Mouse (Mus musculus) right cerebral cortex, postnatal 25 days (tissue): ENCODE results near the gene Abhd14b.

Experiments used
- DNase-seq: peaks from one replicate; pipeline ENCODE4 v3.0.0; 2022

Gene Abhd14b

GRCm38 (mm10) chr9:106461641-106462429 is 14.6 kb downstream of the Abhd14b start:
- DNase-seq = no peak

DNA sequence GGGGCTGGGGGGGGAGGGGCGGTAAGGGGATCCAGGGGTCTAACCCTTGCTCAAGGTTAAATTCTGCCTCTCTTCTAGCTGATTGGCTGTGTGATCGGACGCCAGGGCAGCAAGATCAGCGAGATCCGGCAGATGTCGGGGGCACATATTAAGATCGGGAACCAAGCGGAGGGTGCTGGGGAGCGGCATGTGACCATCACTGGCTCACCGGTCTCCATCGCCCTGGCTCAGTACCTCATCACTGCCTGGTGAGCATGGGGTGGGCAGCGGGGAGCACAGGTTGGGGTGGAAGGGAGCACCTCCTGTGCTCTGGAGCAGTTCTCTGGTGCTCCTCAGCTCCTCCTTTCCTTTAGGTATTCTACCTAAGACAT is 15.2 kb downstream of the Abhd14b start:
- DNase-seq = no peak

- DNase-seq = no peak
Observed at GRCm38 (mm10) chr9:106463122-106464063, 16.1 kb downstream of the Abhd14b start.

- peak; percentile 86 for DNase-seq
Observed at GRCm38 (mm10) chr9:106464751-106465541, 17.7 kb downstream of the Abhd14b start.

DNA sequence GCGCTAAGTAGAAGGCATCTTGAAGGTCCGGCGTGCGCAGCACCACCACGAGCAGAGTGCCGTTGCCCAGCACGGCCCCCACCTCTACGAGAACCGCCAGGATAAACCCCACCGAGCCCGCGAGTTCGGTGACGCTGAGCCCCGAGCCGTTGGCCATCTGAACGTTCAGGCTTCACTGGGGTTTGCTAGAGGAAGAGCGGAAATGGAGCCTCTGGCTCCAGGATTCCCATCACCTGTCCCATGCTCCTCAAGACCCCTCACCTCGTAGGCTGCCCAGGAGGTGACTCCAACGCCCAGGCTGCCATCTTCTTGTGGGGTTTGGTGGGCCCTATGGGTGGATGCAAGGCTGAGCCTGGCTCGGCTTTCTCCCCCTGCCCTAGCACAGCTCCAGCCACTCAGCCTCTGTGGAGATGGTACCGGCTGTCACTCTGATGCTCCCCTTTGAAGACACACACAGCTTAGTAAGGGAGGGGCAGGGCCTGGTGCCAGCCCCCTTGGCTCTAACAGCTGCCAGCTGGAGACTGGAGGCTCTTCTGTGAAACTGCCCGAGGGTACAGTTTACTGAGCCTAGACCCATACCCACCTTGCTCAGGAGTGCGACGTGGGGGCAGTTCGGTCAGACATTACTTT is 18.4 kb downstream of the Abhd14b start, which contains the start of gene Gpr62:
Gene Gpr62, minus strand, starts transcription at position 368 of the 630 bp plus-strand sequence.
- DNase-seq = peak; percentile 46

GRCm38 (mm10) chr9:106466721-106467120 is 19.5 kb downstream of the Abhd14b start:
- DNase-seq = no peak

DNA sequence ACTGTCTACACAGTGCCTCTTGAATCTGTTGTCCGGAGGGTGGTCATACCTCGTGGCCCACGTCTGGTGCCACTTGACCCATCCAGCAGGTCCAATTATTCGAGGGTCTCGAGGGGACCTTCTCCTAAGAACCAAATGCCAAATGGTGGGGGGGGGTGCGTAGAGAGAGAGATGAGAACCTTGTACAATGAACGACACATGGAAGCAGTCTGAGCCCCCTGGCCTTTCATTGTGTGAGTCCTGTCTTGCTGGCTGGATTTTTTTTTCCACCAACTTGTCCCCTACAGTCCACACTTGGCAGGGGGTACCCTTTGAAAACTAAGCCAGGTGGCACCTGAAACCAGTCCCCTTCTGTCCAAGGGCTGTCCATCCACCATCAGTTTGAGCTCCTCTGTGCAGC is 20.5 kb downstream of the Abhd14b start:
- DNase-seq = peak; percentile 3

DNA sequence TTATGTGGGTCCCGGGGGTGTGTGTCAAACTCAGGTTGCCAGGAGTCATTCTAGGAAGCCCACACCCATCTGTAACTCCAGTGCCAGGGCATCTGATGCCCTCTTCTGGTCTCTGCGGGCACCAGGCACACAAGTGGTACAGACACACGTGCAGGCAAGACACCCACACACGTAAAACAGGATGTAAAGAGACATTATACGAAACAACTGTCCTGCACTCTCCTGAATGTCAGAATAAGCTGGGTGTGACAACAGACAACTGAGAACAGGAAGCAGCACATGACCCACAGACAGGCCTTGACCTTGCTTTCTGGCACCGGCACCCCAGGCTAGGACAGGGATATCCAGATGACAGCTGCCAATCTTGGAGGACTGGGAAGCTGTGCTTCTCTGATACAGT is 22.1 kb downstream of the Abhd14b start:
- DNase-seq = no peak

GRCm38 (mm10) chr9:106469776-106470175 is 22.5 kb downstream of the Abhd14b start:
- no peak for DNase-seq

DNA sequence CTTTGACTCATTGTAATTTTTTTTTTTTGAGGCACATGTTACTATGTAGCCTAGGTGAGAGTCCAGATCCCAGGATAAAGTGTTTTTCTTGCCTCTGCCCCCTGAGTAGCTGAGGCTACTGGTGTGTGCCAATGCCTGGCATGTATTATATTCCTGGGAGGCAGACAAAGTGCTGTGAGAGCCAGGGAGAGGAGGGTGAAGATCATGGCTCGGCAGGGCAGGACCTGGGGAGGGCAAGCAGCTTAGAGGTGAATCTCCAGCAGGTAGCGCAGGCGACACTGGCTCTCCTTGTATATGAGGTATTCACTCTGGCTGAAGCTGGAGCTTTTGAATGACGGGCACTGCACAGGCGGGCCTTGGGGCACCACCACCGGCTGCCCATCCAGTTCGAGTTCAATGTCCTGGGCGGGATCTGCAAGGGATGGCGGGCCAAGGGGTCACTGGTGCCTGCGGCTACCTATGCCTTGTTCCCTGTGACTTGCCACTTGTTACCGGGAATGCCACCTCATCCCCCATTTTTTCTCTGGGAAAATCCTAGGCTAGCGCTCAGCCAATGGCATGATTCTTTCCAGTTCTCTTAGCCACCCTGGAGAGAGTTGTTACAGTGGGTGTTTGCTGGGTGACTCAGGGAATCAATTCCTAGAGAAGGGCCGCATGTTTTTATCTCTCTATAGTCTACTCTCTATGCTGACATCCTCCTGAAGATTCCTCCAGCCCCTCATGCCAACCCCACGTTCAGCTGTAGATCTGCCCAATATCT is 23.9 kb downstream of the Abhd14b start:
- DNase-seq = peak; percentile 5

GRCm38 (mm10) chr9:106471892-106472291 is 24.6 kb downstream of the Abhd14b start:
- DNase-seq = peak; percentile 19

GRCm38 (mm10) chr9:106472321-106472720 is 25.1 kb downstream of the Abhd14b start:
- peak; percentile 3 for DNase-seq

DNA sequence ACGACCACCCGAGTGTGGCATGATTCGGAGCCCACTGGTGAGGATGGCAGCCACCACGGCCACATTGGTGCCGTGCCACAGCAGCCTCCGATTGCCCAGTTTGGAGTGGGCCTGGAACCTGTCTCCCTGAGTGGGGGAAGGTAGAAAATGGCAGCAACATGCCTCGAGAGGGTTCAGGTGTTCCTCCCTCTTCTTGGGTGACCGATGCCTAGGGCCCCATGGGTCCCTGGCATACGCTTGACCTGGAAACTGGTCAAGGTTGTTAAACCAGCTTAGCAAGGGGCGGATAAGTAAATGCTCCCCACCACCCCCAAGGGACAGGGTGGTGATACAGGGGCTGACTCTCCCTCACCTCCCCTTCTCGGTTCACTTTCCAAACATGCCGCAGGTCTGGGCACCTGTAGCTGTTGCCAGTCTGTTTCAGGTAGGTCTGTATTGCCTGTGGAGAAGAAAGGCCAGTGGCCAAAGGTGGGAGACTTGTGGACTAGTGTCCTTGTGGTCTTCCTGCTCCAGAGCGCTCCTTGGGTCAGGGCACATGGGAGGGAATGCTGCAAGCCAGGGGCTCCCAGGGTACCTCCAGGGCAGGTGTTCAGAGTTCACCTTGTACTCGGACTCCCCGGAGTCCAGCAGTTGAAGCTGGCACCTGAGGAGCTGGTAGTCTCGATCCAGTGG is 26.0 kb downstream of the Abhd14b start:
- peak; percentile 2 for DNase-seq

DNA sequence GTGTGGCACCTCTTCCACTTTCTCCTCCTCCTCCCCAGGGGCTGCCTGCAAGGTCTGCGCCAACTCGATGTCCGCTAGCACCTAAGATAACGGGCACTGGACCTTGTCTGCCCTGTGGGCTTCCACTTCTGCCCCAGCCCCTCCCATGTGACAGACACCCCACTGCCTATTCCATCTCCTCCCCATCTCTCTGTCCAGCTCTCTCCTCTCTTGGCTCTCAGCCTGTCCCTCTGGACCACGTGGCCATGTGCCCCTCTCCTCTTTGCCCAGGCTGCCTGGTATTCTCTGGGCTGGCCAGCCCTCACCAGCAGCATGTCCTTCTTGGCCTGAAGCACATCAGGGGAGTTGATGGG is 26.5 kb downstream of the Abhd14b start:
- DNase-seq = no peak

GRCm38 (mm10) chr9:106474456-106474855 is 27.2 kb downstream of the Abhd14b start:
- peak; percentile 24 for DNase-seq

- peak; percentile 2 for DNase-seq
Observed at GRCm38 (mm10) chr9:106475046-106475445, 27.8 kb downstream of the Abhd14b start.

DNA sequence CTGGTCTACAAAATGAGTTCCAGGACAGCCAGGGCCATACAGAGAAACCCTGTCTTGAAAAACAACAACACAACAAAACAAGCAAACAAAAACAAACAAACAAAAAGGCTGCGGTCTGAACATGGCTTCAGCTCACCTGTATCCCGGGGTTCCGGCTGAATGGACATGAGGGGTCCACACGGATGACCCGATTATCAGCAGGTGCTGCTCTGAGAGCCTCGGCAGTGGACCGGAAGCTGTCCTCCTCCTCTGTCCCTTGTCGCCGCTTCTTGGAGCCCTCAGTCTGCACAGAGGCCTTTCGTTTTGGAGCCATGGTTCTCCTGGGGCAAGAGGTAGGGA is 28.4 kb downstream of the Abhd14b start, which contains the start of gene Rrp9:
Gene Rrp9, plus strand, starts transcription at position 301 of the 339 bp plus-strand sequence.
- no peak for DNase-seq

DNA sequence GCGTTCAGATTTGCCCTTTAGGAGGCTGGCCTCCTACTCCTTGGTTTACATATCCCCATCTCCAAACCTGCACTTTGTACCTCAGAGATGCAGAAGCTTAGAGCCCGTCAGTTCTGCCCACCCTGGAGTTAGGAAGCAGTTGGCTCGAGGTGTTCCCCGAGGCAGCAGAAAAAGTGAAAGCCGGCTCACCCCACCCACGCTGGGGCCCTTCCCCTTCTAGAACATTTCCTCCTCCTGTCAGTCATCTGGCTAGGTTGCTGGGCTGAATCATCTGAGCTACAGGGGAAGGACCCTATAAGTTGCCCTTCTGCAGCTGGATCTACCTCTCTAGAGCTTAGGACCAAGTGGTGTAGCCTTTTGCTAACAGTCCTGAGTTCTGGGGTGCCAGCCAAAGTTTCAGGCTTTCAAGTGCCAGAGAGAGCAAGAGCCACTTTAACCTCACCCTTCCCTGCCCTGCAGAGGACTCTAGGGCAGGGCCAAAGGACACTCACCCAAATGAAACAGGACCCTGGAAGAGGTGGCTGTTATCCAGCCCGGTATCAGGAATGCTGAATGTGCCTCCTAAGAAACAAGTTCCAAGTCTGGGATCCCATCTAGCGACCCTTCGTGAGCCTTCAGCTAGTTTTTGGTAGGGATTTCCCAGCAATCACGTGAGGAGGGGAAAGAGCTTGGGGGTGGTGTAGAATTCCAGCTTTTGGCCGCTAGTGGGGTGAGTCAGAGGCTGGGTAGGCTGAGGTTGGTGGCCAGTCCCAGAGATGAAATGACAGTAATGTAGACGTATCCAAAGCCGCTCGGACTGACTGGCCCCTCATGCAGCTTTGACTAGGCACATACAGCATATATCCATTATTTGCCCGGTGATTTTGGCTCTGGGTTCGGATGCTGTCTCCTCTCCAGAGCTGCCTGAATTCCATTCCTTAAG is 29.0 kb downstream of the Abhd14b start:
- peak; percentile 11 for DNase-seq

DNA sequence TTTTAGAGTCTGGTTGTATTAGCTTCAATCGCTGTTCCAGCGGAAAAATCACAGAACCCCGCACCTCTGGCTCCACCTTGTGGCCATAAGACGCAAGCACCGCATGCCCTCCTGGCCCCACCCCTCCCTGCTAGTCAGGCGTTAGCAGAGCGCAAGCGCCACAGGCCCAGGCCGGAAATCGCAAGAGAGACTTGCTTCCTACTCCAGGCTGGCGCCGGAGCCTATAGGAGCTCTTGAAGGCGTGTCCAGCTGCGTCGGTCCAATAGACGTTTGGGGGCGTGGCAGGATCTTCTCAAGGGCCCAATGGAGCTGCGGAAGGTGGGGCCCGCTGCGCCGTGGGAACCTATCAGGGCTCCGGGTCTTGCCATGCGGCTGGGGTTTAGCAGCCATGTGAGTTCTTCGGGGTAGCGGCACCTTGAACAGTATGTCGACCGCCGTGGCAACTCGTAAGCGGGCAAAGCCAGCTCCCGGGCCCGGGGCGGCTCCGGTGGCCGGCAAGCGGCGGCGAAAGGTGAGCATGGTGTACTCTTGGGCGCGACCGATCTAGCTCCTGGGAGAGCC is 29.7 kb downstream of the Abhd14b start, which contains the start of gene Parp3:
Gene Parp3, minus strand, starts transcription at position 26 of the 561 bp plus-strand sequence.
- peak; percentile 99 for DNase-seq

- DNase-seq = no peak
Observed at GRCm38 (mm10) chr9:106477649-106478048, 30.4 kb downstream of the Abhd14b start.
